Mouse (Mus musculus): ENCODE results near the gene Yes1.
A peak's percentile ranks its signal among the peaks of the same experiment; 100 is the strongest.
"Not testable (repeated sequence)": the region's sequence is repeated elsewhere in the genome, so short reads cannot be mapped to it uniquely, and the experiment has no call there.

The Yes1 gene

GRCm38 (mm10) chr5:32711485-32711884 lies 100.5 kb downstream of the Yes1 start:
- DNase-seq = no peak

GRCm38 (mm10) chr5:32712221-32713041 lies 101.5 kb downstream of the Yes1 start:
- DNase-seq = no peak

- no peak for DNase-seq
Measured at GRCm38 (mm10) chr5:32713042-32713702, 102.2 kb downstream of the Yes1 start.

- peak; percentile 83 for DNase-seq
Measured at GRCm38 (mm10) chr5:32713703-32714467, 102.9 kb downstream of the Yes1 start.

- no peak for DNase-seq
Measured at GRCm38 (mm10) chr5:32717726-32718125, 106.8 kb downstream of the Yes1 start.

- no peak for DNase-seq
Measured at GRCm38 (mm10) chr5:32718916-32719315, 107.9 kb downstream of the Yes1 start.

GRCm38 (mm10) chr5:32720416-32720815 lies 109.4 kb downstream of the Yes1 start:
- DNase-seq = no peak

GRCm38 (mm10) chr5:32721316-32721715 lies 110.3 kb downstream of the Yes1 start:
- DNase-seq = no peak

- DNase-seq = no peak
Measured at GRCm38 (mm10) chr5:32722263-32722662, 111.3 kb downstream of the Yes1 start.

- not testable (repeated sequence) for DNase-seq
Measured at GRCm38 (mm10) chr5:32722711-32723110, 111.7 kb downstream of the Yes1 start.

- DNase-seq = no peak
Measured at GRCm38 (mm10) chr5:32723981-32724380, 113.0 kb downstream of the Yes1 start.

- not testable (repeated sequence) for DNase-seq
Measured at GRCm38 (mm10) chr5:32725397-32725796, 114.4 kb downstream of the Yes1 start.

GRCm38 (mm10) chr5:32728300-32728699 lies 117.3 kb downstream of the Yes1 start:
- no peak for DNase-seq

- DNase-seq = no peak
Measured at GRCm38 (mm10) chr5:32728851-32729250, 117.9 kb downstream of the Yes1 start.

GRCm38 (mm10) chr5:32733892-32734291 lies 122.9 kb downstream of the Yes1 start:
- DNase-seq = not testable (repeated sequence)

- no peak for DNase-seq
Measured at GRCm38 (mm10) chr5:32735779-32736178, 124.8 kb downstream of the Yes1 start.
